Mouse (Mus musculus) brown adipose tissue, adult 24 weeks (tissue): ENCODE measurements around the gene Utp4. TPM values are rescaled to one million over a fixed set of nuclear protein-coding genes. Genes with fewer than 3 reads are reported as not detected.

Experiments
- H3K27ac ChIP-seq: fragments of 200-500 bp; replicated peaks from 2 replicates; pipeline ENCODE4 v1.5.1; 2012; ENCODE audit warnings: low read depth, mild to moderate bottlenecking, low read length
- H3K4me1 ChIP-seq: fragments of 200-500 bp; 2 replicates; pipeline ENCODE4 v1.6.1; 2012; ENCODE audit warnings: low read length, mixed read lengths; ENCODE audit not compliant: control insufficient read depth, insufficient read depth, insufficient read length
- H3K4me3 ChIP-seq: fragments of 200-500 bp; 2 replicates; pipeline ENCODE4 v1.5.1; 2012; ENCODE audit warnings: low read depth, mild to moderate bottlenecking, low read length, moderate library complexity; ENCODE audit not compliant: insufficient read depth
- polyA plus RNA-seq: library from polyadenylated mRNA; stranded (reverse); fragments of >200 nt; gene quantifications from 2 replicates; pipeline ENCODE4 v1.2.4, GENCODE M21; 2012; ENCODE audit not compliant: missing spikeins, insufficient read depth, insufficient read length

Gene Utp4
- polyA plus RNA-seq, 1 experiment: 24.4 TPM

GRCm38 (mm10) chr8:106887336-106888189, 5.9 kb upstream of the Utp4 start:
- Histone ChIP-seq H3K4me3 (no peak overlapping the region), H3K27ac (no peak overlapping the region), H3K4me1 (peaks cover 10% of the 10 kb centered on the region)

GRCm38 (mm10) chr8:106888803-106889202, 4.6 kb upstream of the Utp4 start:
- H3K27ac ChIP-seq: no peak overlapping the region
- H3K4me3 ChIP-seq: no peak overlapping the region
- peaks cover 7% of the 10 kb centered on the region for H3K4me1 ChIP-seq

GRCm38 (mm10) chr8:106892210-106892805, 1.1 kb upstream of the Utp4 start:
- H3K4me1 ChIP-seq: peaks cover 7% of the 10 kb centered on the region
- H3K4me3 ChIP-seq: peak overlapping the region; percentile 91
- peak overlapping the region; percentile 79 for H3K27ac ChIP-seq

GRCm38 (mm10) chr8:106892806-106893451, 507 bp upstream of the Utp4 start:
- Histone ChIP-seq H3K27ac (peak overlapping the region; percentile 84), H3K4me1 (peaks cover 7% of the 10 kb centered on the region), H3K4me3 (peak overlapping the region; percentile 91)

GRCm38 (mm10) chr8:106899473-106899872, 6.0 kb downstream of the Utp4 start:
- peak overlapping the region; percentile 38; the same call in 1 of the 2 replicates for H3K27ac ChIP-seq
- no peak overlapping the region for H3K4me3 ChIP-seq
- H3K4me1 ChIP-seq: peaks cover 4% of the 10 kb centered on the region; the same call in 1 of the 2 replicates

DNA sequence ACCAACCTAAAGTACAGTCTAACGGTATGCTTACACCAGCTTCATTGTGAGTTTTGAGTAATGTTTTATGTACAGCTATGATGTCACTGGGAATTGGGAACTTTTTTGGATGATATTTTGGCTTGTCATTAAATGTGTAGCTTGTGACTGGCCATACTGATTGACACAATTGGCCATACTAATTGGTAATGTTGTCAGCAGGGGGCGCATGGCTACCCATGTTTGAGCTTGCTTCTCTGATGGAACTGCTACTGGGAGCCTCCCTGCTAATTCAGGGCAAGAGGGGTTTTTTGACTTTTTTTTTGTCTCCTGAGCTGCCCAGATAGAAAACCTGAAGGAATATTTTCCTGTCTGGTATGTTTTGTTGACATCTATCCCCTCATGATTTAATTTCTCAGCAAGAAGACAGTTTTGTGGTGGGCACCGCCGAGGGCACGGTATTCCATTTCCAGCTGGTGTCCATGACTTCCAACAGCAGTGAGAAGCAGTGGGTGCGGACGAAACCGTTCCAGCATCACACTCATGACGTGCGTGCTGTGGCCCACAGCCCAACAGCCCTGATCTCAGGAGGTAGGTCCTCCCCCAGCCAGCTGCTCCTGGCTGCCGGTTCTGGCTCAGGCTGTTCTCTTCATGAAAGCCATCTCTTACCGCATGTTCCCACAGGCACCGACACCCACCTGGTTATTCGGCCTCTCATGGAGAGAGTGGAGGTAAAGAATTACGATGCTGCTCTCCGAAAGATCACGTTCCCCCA, 12.5 kb downstream of the Utp4 start:
- Histone ChIP-seq H3K4me3 (no peak overlapping the region), H3K4me1 (peaks cover 4% of the 10 kb centered on the region; the same call in 1 of the 2 replicates), H3K27ac (no peak overlapping the region)

GRCm38 (mm10) chr8:106906635-106907034, 13.2 kb downstream of the Utp4 start:
- Histone ChIP-seq H3K4me3 (no peak overlapping the region), H3K4me1 (peaks cover 2% of the 10 kb centered on the region; the same call in 1 of the 2 replicates), H3K27ac (no peak overlapping the region)

DNA sequence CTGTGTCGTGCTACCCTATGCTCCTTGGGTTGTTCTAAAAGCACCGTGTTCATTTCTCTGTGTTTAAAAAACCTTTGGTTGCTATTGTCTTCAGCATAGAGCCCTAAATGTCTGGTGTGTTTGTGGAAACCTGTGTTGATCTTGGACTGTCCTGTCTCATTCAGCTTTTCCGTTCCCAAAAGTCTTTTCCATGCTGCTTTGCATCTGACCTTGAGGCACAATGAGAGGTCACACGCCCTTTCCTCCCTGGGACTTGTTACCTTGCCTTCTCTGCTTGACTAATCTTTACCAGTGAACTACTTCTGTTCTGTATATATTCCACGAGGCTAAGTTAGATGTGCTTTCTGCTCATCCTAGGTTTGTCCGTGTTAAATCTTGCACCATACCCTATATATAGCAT, 14.0 kb downstream of the Utp4 start:
- Histone ChIP-seq H3K4me3 (no peak overlapping the region), H3K27ac (no peak overlapping the region), H3K4me1 (no peaks in the 10 kb centered on the region)

DNA sequence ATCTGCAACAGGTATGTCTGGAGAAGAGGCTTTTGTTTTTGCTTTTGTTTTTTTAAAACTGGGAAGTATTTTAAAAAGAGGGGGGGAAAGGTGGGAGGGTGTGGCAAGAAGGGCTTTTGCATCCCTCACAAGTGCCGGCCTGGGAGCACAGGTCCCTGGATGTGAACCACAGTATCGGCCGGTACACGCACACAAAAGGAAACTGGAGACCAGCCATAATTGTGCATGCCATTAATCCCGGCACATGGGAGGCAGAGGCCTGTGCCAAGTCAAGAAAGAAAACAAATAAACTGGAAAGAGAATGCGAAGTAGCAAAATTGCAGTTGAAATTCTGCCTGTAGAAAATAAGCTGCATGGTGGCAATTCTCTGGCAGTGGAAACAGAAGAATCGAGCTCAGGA, 14.9 kb downstream of the Utp4 start:
- Histone ChIP-seq H3K4me3 (no peak overlapping the region), H3K27ac (no peak overlapping the region), H3K4me1 (no peaks in the 10 kb centered on the region)

DNA sequence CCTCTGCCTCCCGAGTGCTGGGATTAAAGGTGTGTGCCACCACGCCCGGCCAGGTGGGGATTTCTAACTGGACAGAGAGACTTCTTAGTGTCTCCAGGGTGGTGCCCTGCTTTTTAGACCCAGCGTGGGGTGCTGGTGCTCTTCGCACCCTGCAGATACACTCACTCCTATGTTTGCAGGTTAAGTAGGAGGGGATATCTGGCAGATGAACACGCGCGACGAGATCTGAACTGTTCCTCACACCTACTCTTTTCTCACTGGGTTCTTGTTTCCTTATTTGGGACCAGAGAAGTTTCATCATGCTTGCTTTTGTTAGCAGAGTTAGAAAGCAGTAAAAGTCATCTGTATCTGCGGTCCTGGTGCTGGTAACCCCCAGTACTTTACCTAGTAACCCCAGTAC, 20.2 kb downstream of the Utp4 start:
- Histone ChIP-seq H3K4me1 (no peaks in the 10 kb centered on the region), H3K27ac (no peak overlapping the region), H3K4me3 (no peak overlapping the region)

DNA sequence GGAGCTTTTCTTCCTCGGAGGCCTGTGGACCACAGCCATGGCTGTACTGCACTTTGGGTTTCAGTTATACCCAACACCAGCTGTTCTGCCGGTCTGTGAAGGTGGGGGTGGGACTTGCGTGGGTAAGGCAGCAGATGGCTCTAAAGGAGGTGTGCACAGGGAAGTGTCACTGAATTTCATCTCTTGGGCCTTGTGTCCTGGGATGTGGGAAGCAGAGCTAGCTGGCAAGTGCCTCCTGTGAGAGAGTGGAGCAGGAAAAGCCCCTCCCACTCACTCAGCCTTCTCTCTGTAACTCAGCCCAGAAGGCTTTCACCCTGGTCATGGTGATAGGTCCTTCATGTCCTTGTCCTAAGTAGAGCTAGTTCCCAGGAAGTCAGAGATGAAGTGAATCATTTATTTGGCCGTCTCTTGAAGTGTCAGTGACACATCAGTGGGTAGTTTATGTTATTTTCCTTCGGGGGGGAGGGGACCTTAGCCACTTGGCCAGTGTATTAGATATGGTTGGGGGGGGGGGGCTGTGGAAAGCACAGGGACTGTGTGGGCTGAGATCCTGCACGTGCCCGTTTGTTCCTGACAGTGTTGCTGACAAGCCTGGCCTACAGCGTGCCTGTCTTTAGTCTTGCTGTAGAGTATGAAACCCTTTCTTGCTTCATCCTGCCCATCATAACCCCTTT, 26.4 kb downstream of the Utp4 start:
- no peak overlapping the region for H3K27ac ChIP-seq
- H3K4me1 ChIP-seq: no peaks in the 10 kb centered on the region
- H3K4me3 ChIP-seq: no peak overlapping the region

DNA sequence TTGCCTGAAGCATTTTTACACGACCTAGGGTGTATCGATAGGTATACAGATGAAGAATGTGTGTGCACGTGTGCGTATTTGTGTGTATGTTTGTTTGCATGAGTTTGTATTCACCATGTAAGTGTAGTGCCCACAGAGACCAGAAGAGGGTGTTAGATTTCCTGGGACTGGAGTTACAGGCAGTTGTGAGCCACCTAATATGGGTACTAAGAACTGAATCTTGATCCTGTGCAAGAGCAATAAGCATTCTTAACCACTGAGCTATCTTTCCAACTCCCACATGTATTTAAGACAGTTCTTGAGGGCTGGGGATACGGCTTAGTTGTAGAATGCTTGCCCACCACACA, 26.9 kb downstream of the Utp4 start:
- no peak overlapping the region for H3K4me3 ChIP-seq
- no peaks in the 10 kb centered on the region; the same call in 1 of the 2 replicates for H3K4me1 ChIP-seq
- H3K27ac ChIP-seq: no peak overlapping the region

DNA sequence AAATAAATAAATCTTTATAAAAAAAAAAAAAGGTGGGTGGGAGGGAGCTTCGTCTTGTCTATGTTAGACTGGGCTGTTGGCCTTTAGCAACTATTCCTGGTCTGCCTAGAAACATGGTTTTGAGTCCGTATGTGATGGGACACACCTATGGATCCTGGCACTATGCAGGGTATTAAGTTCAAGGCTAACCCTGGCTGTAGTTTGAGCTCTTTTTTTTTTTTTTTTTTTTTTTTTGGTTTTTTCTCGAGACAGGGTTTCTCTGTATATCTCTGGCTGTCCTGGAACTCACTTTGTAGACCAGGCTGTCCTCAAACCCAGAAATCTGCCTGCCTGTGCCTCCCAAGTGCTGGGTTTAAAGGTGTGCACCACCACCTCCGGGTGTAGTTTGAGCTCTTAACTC, 30.6 kb downstream of the Utp4 start:
- Histone ChIP-seq H3K27ac (peak overlapping the region; percentile 4; the same call in 1 of the 2 replicates), H3K4me3 (no peak overlapping the region), H3K4me1 (no peaks in the 10 kb centered on the region; the same call in 1 of the 2 replicates)

GRCm38 (mm10) chr8:106924904-106925349, 31.5 kb downstream of the Utp4 start:
- H3K4me1 ChIP-seq: peaks cover under 1% of the 10 kb centered on the region; the same call in 1 of the 2 replicates

More at GRCm38 (mm10) chr8:106924904-106925349, 31.5 kb downstream of the Utp4 start:
- Histone ChIP-seq H3K4me3 (no peak overlapping the region), H3K27ac (peak overlapping the region; percentile 4; the same call in 1 of the 2 replicates)
